Mouse (Mus musculus): Measurements from ENCODE around the gene 1110032A03Rik.

1110032A03Rik gene

DNA sequence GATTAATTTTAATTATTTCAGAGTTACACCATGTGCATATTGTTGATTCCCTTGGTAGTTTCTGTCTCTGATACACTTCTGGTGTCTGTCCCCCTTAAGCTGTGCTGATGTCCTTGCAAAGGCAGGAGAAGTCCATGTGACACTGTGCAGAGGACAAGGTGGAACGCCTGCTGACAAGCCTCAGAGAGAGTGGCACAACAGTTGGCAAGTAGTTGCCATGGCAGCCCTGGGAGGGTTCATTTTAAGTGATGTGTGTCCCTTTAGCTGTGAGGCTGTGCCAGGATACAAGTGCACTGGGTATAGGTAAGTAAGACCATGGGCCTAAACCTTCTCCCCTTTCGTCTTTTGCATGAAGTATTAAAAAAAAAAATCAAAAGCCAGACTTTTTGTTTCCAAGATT, 5.3 kb downstream of the 1110032A03Rik start:
- DNase-seq (ENCODE audit: low spot score in 2 of 2), result no peak

DNA sequence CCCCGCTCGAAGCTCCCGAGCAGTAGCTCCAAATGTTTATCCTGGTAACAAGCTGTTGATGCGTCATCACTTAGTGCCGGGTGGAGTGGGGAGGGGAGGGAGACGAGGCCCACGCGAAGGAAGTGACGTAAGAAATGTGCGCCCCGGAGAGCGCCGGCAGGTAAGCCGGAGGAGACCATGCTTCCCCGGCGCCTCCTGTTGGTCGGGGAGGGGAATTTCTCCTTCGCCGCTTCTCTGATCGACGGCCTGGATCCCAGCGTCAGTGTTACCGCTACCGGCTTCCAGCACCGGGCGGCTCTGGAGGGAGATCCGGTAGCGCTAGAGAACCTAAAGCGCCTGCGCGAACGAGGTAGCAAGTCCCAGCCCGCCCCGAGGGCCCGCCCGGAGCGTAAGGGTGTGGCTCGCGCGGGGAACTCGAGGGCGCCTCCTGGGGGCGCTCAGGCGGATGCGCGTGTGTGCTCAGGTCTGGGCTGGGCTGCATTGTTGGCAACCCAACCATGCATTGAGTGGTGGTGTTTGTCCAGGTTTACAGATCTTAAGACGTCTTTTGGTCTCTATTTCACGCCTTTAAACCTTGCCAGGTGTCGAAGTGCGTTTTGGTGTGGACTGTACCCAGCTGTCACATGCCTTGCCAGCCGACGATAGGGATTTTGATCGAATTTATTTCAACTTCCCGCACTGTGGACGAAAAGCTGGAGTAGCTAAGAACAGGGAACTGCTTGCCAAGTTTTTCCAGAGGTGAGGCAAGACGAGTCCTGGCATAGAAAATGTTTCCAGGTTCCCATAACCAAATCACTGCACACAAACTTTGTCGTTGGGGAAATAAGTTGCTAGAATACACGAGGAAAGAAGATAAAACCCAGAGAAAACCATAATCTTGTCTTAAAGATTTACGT, 7.0 kb downstream of the 1110032A03Rik start, which contains the start of gene Fdxacb1:
Fdxacb1 (plus strand) TSS at position 130 of the 896 bp plus-strand sequence.
- peak; percentile 93 to 97 for DNase-seq (ENCODE audit: low spot score in 2 of 2)

DNA sequence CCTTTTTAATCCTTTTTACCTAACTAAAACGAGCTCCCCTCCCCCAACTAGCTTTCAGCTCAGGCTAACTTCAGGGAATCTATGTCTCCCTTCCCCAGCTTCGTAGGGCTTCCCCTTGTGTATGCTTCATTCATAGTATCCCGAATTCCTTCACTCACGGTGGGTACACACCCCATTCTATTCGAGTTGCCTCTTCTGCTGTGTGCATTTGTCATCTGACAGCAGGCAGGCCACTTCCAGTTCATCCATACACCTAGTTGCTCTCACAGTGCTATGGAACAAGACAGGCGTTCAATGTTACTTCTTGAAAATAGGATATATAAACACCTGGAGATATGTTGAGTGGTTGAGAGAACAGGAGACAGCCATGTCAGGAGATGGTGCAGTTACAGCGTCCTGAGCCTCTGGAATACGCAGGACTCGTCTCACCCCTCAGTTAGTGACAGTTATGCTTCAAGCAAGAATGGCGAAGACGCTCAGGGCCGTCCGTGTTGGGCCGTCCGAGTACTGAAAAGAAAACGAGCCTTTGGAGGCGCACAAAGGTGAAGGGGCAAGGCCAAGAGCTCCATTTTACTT, 7.7 kb downstream of the 1110032A03Rik start:
- DNase-seq (ENCODE audit: low spot score in 2 of 2), result no peak

DNA sequence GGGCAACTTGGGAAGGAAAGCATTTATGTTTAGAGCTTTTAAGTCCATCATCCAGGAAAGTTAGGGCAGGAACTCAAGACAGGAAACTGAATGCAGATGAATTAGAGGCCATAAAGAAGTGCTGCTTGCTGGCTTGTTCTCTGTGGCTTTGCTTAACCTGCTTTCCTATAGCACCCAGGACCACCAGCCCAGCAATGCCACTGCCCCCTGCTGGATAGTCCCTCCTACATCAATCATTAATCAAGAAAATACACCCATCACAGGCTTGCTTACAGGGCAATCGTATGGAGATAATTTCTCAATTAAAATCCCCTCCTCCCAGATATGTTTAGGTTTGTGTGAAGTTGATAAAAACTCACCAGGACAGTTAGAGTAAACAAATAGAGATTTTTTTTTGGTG, 12.0 kb downstream of the 1110032A03Rik start:
- DNase-seq (ENCODE audit: low spot score in 2 of 2), result no peak

DNA sequence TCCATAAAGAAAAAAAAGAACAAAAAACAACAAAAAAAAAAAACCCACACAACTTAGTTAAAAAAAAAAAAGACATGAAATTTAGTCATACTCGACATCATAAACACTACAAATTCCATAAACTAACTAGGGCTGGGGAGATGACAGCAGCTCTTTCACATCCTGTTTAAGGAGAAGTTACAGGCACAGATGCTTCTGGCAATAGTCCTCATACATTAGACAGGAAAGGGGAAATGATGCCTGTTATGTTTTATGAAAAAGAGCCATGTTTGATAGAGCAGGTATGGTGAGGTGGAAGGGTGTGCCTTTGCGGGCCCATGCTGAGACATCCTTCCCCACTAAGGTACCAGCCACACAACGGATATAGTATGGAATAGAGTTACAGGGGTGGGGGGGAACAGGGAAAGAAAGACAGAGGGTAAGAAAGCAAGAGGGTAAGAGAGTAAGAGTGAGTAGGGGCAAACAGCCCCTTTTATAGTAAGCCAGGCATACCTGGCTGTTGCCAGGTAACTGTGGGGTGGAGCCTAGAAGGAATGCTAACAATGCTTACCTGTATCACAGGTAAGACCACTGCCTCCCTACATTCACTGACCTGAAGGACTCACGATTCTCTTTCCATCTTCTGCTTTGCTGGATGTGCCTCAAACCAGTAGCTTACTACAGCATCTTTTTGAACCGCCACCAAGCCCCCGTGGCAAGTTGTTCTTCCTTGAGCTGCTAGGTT, 13.6 kb downstream of the 1110032A03Rik start:
- no peak for DNase-seq (ENCODE audit: low spot score in 2 of 2)

DNA sequence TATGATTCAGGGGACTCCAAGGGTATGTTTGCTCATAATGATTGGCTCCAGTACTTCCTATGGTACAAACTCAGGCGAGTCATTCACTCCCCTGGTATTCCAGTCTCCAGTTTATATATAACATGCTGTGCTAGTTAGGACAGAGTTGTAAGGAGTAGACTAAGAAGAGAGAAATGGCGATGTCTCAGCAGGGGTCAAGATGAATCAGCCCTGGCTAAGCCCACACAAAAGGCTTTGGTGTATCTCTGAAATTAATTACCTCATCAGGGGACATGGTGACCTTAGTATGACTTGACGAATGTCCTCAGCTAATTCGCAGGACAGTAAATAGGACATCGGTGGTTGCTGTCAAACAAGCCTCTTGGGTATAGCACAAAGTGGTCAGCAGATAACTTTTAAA, 18.6 kb downstream of the 1110032A03Rik start:
- DNase-seq (ENCODE audit: low spot score in 2 of 2), result no peak

DNA sequence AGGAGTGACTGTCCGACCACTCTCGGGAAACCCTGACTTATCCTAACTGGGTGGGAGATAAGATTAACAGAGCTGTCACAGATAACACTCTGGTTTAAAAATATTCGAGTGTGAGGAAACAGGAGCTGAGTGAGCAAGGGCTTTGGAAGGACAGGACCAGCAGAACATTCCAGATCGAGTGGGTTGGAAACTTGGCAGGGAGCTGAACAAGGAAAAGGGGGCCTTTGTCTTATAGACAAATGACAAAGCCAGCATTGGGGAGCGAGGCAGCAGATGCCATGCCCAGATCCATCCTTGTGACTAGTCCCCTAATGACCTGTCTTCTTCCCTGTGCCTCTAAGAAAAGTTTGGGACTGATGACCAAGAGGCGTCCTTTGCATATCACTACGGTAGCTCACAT, 21.4 kb downstream of the 1110032A03Rik start:
- DNase-seq (ENCODE audit: low spot score in 2 of 2), result no peak

DNA sequence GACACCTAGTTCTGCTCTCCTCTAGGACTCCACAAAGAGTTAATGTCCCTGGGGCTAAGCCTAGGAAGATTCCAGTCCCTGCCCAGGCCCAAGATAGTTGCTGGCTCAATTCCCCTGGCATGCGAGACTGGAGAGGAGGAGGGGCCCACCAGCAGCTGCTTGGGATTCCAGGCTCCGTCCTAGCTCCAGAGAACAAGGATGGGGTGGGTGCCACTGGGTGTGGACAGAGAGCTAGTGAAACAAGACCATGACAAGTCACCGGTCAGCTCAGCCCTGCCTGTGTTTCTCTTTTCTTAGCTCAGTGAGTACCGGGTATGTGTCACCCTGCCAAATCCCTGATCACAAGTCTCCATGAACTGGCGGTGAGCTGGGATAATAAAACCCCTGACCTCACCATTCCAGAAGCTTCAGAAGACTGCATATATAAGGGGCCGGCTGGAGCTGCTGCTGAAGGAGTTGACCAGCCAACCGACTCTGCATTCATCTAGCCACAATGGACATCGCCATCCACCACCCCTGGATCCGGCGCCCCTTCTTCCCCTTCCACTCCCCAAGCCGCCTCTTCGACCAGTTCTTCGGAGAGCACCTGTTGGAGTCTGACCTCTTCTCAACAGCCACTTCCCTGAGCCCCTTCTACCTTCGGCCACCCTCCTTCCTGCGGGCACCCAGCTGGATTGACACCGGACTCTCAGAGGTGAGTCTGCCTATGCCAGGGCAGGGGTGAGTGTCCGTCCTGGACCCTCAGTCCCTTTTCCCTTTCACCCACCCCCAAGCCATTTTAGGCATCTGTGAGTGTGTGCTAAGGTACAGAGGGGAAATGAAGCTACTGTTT, 22.3 kb downstream of the 1110032A03Rik start:
- no peak for DNase-seq (ENCODE audit: low spot score in 2 of 2)

DNA sequence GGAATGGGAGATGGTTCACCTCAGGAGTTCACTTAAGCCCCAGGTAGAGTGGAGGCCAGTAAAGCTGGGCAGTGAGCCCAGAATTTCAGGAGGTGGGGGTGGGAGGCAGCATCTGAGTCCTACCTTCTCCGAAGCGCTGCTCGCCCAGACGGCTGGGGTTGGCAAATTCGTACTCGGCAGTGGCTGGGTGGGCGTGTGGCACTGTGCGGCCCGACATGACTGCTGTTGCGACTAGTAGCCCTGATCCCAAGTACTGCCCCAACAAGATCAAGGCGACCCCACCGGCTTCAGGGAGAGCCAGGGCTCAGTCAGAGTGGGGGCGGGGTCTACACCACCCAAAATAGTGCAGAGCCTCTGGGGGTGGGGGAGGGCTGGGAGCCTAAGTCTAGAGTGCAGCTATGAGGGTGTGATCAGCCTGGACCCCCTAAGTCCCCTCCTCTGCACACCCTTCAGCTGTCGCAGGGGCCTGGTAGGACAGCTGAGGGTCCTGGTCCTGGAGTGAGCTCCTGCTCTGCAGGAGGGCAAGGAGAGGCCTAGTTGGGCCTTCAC, 23.2 kb downstream of the 1110032A03Rik start, which contains the start of gene Hspb2:
Hspb2 (minus strand) TSS at position 301 of the 549 bp plus-strand sequence.
- DNase-seq (ENCODE audit: low spot score in 2 of 2), result no peak

DNA sequence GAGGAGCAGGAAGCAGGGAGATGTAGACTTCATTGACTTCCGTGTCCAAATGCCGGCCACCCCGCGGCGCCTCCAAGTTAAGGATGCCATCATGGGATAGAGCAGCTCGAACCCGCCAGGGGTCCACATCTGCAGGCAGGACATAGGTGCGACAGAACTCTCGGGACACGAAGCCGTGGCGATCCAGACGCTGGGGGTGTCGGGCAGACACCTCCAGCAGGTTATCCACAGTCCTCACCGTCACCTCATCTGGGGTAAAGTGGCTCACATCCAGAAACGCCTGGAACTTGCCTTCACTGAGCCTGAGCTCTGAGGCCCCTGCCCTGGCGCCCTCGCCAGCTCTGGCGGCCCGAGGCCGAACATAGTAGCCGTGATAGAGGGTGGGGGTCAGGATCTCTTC, 24.0 kb downstream of the 1110032A03Rik start, which contains the start of gene Cryab:
Cryab (plus strand) TSS at position 3 of the 400 bp plus-strand sequence.
- DNase-seq (ENCODE audit: low spot score in 2 of 2), result no peak

DNA sequence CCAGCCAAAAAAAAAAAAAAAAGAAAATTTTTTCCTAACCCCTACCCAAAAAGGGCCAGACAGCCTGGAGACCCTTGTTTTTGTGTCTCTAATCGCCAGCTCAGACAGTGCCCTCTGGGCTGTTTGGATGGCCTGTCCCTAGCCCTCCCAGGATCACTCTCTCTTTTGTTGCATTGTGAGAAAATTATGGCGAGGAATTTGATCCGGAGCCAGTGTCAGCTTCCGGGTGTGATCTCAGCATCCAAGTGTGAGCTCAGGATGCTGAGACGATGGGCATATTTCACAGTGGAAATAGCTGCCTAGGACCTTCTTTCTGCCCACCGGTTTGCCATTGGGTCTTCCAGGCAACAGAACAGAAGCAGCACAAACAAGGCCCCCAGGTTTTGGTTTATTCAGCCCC, 24.6 kb downstream of the 1110032A03Rik start:
- no peak for DNase-seq (ENCODE audit: low spot score in 2 of 2)

DNA sequence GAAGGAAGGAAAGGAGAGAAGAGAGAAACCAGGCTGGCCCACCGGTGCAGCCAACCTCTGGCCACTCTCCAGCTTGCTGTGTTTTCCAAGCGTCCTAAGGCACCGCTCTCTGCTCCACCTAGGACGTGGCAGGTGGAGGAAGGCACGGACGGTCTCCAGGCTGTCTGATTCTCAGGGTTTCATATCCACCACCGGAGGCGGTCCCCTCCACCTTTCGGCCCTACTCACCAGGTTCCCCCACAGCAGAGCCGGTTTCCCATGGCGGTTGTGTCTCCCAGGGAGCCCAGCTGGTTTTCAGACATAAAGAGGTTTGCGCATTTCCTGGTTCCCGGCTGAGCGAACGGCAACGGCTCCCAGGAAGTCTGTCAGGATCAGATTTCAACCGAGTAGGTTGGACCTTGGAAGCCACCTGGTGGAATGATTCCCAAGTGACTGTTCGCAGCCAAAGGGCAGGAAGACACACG, 29.1 kb downstream of the 1110032A03Rik start, which contains the start of gene 2310030G06Rik:
2310030G06Rik (minus strand) TSS at position 323 of the 464 bp plus-strand sequence.
- DNase-seq (ENCODE audit: low spot score in 2 of 2), result no peak

DNA sequence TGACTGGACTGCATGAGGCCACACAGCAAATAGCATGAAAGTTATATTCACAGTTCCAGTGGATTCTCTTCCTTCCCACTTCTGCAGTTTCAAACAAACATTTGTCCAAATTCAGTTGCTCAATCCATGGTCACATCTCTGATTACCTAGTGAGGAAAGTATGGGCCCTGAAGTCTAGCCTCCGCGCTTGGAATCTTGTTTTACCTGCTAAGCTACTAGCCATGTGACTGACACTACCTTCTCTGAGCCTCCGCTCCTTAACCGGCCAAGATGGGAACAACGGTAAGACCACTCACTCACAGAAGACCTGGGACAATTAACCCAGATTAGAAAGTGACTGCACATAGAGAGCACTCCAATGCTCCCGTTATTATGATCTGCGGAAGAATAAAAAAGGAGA, 29.5 kb downstream of the 1110032A03Rik start:
- DNase-seq (ENCODE audit: low spot score in 2 of 2), result no peak

DNA sequence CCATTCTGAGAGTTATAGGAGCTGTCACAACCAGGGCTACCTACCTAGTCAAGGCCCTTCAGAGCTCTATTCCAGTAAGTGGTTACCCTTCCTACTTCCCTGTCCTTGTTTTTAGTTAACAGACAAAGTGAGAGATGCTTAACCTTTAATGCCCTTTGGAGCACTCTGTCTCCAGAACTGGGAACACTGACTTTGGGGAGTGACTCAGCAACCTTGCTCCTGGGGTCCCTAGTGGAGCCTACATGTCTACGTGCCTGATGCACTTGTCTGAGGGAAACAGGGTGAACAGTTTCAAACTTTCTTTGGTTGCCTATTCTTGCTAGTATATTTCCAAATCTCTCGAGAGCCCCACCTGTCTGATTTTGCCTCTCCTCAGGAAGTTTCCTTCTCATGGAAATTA, 32.6 kb downstream of the 1110032A03Rik start:
- no peak for DNase-seq (ENCODE audit: low spot score in 2 of 2)

DNA sequence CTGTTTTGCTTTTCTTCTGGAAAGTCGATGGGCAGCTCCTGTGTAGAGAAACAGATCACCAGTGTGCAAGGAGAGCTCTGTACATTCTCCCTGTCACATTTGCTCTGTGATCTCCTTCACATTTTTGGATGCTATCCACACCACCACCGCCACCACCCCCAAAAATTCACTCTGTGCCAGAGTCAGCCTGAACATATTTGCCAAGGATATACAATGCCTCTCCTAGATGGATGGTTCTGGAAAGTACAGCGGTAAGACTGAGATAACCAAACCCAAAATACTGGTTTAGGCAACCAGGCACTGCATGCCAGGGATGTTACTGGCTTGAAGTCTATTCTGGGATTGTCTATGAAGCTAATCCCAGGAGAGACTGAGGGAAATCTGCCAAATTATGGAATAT, 33.1 kb downstream of the 1110032A03Rik start:
- no peak for DNase-seq (ENCODE audit: low spot score in 2 of 2)

DNA sequence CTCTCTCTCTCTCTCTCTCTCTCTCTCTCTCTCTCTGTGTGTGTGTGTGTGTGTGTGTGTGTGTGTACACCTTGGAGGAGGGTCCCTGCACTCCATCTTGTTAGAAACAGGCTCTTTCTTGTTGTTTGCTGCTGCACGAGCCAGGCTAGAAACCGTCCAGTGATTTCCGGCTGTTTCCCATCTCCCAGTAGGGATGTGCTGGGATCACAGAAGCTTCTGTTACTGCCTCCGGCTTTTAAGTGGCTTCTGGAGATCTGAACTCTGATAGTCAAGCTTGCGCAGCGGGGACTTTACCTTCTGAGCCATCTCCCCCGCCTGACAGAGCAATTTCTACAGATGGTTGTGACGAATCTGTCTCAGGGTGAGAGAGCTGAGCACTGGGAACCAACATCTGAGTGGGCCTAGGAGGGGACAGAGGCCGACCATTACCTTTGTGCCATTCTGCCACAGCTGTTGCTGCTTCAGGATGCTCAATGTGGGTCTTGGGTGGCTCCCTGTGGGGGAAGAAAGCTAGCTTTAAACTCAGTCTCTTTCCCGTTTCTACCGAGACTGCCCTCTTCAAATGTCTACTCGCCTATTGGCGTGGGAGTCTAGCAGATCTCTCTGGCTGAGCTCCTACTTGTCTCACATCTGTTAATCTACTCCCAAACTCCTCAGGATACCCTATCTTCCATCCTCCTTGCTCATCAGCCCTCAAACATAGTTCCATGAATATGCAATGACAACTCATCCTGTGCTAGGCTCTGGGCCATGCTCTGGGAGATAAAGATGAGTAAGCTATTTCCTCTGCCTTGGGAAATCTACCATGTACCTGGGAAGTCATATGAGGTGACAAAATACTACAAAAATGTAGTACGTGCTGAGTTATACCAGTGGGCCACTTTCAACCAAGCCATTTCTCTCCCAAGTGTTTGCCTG, 34.2 kb downstream of the 1110032A03Rik start:
- DNase-seq (ENCODE audit: low spot score in 2 of 2), result no peak

DNA sequence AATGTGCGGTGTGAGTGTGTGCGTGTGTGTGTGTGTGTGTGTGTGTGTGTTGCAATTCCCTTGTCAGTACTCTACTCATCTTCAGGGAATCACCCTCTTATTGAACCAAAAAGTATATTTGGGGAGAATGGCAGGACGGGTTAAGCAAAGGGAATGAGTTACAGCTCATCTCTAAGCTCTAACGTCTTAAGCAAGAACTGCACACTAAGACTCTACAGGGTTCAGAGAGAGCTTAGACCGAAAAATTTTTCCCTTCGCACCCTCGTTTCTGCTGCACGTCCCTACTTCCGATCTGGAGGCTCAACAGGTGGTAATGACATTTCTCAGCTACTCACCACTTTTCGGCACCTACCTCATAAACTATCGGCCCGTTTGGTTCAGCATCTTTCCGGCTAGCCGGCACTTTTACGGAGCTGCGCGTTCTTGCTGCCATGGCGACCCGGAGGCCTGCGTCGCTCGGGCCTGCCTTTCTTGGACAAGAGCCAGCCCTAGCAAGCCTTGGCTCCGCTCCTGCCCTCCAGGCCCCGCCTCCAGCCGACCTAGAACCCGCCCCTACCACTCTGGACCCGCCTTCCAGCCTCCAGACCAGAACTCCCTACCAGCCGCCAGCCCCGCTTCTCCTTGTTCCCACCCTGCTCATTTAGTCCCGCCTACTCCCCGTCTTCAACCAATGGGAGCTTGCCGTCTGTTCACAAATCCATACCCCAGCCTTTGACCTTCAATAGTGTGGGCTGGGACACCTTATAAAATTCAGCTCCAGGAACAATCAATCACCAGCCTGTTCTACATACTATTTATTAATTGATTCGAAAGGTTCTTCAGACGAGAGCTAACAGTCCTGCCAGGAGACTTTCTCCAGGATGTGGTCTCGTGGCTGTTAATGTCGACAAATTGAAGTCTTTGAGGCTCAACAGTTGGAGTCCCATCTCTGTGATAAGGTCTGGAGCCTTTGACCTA, 36.1 kb downstream of the 1110032A03Rik start, which contains the start of gene Dixdc1:
Dixdc1 (minus strand) TSS at position 604 of the 957 bp plus-strand sequence.
- DNase-seq (ENCODE audit: low spot score in 2 of 2), result peak; percentile 71 to 74

DNA sequence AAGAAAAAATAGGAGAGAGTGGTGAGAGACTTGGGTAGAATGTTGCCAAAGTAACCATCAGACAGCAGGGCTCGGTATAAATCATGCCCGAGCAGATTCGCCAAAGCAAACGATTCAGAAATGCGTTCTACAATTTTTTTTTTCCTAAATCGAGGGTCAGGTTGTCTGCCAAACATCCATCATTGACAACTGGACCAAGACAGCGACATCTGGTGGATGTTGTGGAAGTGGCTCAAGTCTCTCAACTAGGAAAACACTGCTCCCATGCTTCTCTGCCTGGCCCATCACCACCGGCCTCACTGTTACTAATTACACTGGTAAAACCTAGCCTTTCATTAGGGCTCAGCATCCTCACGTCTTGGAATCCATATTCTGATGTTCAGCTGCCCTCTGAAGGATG, 40.3 kb downstream of the 1110032A03Rik start:
- DNase-seq (ENCODE audit: low spot score in 2 of 2), result no peak
